ENCODE assay signal across 32 mouse cellular contexts in genomic region chr6:24642161-24642560, GRCm38 (mm10). TPM values are rescaled to one million over a fixed set of nuclear protein-coding genes. Genes with fewer than 3 reads are reported as not detected.
"Had no signal": no experiment of that assay in that cellular context is flagged by ENCODE, and none has a peak within 500 bp of the region (broad histone marks: within the 10 kb centered on the region; RNA-seq: fewer than 3 reads in every experiment).

No protein-coding gene starts in this region.

- H3K4me1 ChIP-seq: hindbrain, embryonic 10.5 days; hindbrain, embryonic 12.5 days; intestine, embryonic 15.5 days; limb, embryonic 10.5 days; limb, embryonic 12.5 days had no signal

- H3K4me2 ChIP-seq: heart, embryonic 11.5 days; hindbrain, embryonic 12.5 days; hindbrain, embryonic 14.5 days; intestine, embryonic 15.5 days; limb, embryonic 12.5 days; liver, embryonic 11.5 days; liver, embryonic 13.5 days had no signal

- H3K27ac ChIP-seq: gastrocnemius, adult 2 months; heart, adult 2 months; hindbrain, embryonic 10.5 days; hindbrain, embryonic 12.5 days; hindbrain, embryonic 14.5 days; intestine, embryonic 15.5 days; layer of hippocampus, adult 2 months; left cerebral cortex, adult 2 months; limb, embryonic 10.5 days; limb, embryonic 12.5 days; liver, embryonic 13.5 days had no signal

- H3K36me3 ChIP-seq: hindbrain, embryonic 12.5 days; intestine, embryonic 15.5 days had no signal

- DNase-seq: gastrocnemius, adult 2 months; gastrocnemius, postnatal 10 days; gastrocnemius, postnatal 25 days; heart, adult 2 months; heart, postnatal 10 days; heart, postnatal 4 days; kidney, adult 18-20 months; kidney, adult 8-10 months; kidney, postnatal 10 days; kidney, postnatal 25 days; kidney, postnatal 4 days; liver; liver, embryonic 13.5 days had no signal

- H3K9ac ChIP-seq: hindbrain, embryonic 12.5 days; hindbrain, embryonic 14.5 days; intestine, embryonic 15.5 days; limb, embryonic 12.5 days; liver, embryonic 13.5 days had no signal

- H3K27me3 ChIP-seq: hindbrain, embryonic 12.5 days; intestine, embryonic 15.5 days; limb, embryonic 12.5 days; liver, embryonic 13.5 days had no signal

- H3K9me3 ChIP-seq: hindbrain, embryonic 10.5 days; hindbrain, embryonic 12.5 days; intestine, embryonic 15.5 days; limb, embryonic 10.5 days; limb, embryonic 12.5 days; liver, embryonic 13.5 days had no signal

- ATAC-seq: hindbrain, embryonic 16.5 days; inflammation-experienced regulatory T-cells, adult 6 months; intestine, embryonic 15.5 days; intestine, postnatal 0 days had no signal

- H3K4me3 ChIP-seq: gastrocnemius, adult 2 months; heart, adult 2 months; hindbrain, embryonic 10.5 days; hindbrain, embryonic 12.5 days; intestine, embryonic 15.5 days; layer of hippocampus, adult 2 months; left cerebral cortex, adult 2 months; limb, embryonic 10.5 days; limb, embryonic 12.5 days; liver, embryonic 13.5 days had no signal

RNA-seq across cellular contexts. Expression of gene Lmod2, which starts 44.6 kb away (rescaled TPM):
- total RNA-seq: granulocyte monocyte progenitor cell, adult 5-6 weeks; layer of hippocampus, adult 2 months; layer of hippocampus, postnatal 10 days; layer of hippocampus, postnatal 25 days; left cerebral cortex, adult 2 months; left cerebral cortex, postnatal 14 days; left cerebral cortex, postnatal 36 days had no signal
- polyA plus RNA-seq: hindbrain, embryonic 10.5 days; hindbrain, embryonic 12.5 days; hindbrain, embryonic 14.5 days; hindbrain, embryonic 16.5 days; inflammation-experienced regulatory T-cells, adult 6 months; intestine, embryonic 15.5 days; intestine, postnatal 0 days; kidney, embryonic 14.5 days; limb, embryonic 12.5 days had no signal
